Mouse (Mus musculus) urinary bladder, adult 18-20 months (tissue): Measurements from ENCODE around the gene Inip.

ENCODE experiments used
- DNase-seq, 2 experiments: peaks; one replicate each; pipeline ENCODE4 v3.0.0; 2022; ENCODE audit warnings: low spot score in 2 of 2, mixed read lengths in 2 of 2

The Inip gene

DNA sequence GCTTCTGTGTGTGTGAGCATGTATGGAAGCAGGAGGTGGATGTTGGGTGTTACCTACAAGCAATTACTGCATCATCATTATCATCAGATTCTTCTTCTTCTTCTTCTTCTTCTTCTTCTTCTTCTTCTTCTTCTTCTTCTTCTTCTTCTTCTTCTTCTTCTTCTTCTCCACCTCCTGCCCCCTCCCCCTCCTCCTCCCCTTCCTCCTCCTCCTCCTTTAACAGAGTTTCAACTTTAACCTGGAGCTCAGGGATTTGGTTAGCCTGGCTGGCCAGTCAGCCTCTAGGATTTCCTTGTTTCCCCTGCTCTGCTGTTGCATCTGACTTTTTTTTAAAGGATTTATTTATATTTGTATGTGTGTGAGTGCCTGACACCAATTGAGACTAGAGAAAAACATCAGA, at the start of gene Inip:
Gene Inip (minus strand): TSS at position 101 of the 400 bp plus-strand sequence.
- DNase-seq, result no peak

DNA sequence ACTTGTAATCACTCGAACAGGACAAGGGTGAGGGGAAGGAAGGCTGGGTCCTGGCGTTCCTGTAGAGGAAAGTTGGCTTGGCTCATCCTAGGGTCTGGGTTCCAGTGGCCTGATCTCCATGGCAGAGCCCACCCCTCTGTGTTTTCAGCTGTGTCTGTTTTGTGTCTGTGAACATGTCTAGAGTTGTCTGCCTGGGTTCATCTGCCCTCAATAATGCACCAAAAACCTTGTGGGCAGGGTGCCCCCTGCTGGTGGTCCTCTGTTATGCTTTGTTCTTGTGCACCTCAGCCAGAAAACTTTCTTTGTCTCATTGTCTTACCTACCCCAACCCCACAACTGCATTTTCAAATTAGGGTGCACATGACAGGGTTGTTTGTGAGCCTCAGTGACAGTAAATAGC, 48.8 kb upstream of the Inip start:
- DNase-seq, result peak; percentile 50 to 71

DNA sequence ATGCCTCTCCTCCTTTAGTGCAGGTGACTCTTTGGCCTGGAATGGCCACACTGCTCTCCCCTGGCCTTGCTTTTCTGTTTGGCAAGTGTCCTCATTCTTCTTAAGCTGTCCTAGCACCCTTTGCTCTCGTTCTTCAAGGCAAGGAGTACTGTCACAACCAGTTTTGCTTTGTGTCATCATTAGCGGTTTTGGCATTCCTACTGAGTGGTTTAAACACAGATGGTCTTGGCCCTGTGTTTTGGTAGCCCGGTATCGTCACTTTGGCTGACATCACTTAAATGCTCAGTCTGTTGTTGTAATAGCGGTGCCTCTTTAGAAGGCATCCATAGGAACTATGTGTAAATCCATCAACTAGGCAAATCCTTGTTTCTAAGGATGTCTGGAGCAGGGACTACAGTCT, 46.1 kb upstream of the Inip start:
- no peak for DNase-seq

DNA sequence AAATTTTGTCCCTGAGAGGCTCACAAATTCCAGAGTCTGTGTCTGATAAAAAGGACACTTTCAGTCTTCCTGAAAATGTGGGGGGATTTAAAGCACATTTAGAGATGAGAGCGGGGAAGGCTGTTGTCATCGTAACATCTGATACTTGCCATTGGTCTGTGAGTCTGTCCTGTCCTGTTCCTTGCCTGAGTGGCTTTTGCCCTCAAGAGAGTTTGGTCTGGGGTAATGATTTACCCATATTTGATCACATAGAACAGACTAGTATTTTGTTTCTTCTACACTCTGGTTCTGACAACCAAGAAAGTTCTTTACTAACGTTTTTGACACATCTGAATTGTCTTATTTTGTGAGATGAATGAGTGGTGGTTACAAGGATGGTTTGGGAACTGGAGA, 43.9 kb upstream of the Inip start:
- DNase-seq, result no peak

- DNase-seq, result no peak
Measured at GRCm38 (mm10) chr4:59844460-59845244, 43.3 kb upstream of the Inip start.

DNA sequence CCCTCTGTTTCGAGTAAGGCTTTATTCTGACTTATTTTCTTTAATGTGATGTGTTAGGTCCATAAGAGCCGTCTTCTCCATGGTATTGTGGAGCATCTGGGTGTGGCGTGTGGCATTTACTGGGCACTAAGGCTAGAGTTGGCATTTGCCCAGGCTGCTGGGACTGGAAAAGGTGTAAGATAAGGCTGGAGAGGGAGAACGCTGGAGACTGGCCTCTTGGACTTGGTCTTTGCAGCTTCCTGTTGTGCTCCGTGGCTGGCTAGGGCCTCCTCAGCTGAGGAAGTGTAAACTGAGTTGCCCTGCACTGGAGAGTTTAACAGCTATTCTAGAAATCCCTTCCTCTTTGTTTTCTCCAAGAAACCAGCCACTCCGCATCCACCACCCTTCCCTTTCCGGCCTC, 36.3 kb upstream of the Inip start:
- no peak for DNase-seq

DNA sequence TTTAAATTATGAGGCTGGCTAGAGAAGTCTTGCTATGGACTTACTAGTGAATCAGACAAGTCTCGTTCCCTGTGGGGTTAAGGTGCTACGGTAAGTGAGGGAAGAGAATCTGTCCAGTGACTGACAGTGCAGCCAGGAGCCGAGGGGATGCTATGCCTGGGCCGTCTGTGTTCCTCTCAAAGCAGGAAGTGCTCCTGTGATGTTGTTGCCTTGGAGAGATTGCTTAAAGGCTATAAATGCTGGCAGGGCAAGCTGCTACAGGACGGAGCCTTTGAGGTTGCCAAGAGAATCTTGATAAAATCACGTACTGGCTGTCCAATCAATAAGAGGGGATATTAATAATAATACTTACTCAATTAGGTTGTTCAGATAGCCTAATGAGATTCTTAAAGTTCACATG, 31.4 kb upstream of the Inip start:
- peak in 1 of 2 experiments; percentile 25 for DNase-seq

GRCm38 (mm10) chr4:59831038-59831437, 29.6 kb upstream of the Inip start:
- DNase-seq, result no peak

DNA sequence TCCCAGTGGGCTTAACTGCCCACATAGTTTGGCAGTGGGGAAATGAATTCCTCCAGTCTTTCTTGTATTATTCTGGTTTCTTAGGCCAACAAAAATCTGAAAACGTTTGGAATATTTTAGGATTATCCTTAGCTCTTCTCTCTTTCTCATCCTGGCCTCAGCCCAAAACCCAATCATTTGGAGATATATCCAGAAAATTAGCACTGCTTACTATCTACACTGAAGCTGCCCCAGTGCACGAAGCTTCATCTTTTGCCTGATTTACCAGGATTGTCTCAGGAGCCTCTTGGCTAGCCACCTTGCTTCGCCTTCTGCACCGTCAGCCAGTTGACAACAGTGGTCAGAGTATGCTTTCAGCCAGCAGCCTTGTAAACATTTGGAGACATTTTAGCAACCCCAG, 27.7 kb upstream of the Inip start:
- no peak for DNase-seq

DNA sequence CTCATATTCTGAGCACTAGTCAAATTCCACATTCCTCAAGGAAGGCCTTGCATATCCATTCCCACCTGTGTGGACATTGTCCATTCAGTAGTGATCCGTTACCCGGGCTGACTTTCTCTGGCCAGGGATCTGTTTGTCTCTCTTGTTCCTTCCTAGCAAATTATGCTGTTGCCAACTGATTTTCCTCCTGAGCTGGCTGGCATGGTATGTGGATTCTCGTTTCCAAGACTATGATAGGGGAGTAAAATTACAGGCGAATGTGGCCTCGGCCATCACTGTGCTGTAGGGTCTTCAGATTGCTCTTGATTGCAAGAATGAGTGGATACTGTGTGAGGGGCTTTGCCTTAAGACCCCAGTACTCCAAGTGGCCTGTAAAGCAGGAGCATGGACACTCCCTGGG, 25.0 kb upstream of the Inip start:
- DNase-seq, result no peak

DNA sequence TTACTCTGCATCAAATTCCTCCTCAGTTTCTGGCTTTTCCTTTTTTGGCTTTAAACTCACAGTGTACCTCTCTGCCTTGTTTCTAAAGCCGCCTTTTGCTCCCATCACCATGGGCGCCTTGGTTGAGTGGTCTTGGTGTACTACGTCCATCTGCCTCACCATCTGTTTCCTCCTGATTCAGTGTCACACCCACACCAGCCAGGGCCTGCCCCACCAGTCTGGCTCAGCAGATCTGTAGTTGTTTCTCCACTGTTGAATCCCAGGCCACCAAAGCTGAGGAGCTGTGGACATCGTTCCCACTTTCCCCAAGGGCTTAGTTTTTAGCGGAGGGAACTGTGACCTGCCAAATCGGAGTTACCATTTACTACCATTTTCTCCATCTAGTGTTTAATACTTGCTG, 24.2 kb upstream of the Inip start:
- DNase-seq, result no peak

- no peak for DNase-seq
Measured at GRCm38 (mm10) chr4:59824860-59825259, 23.5 kb upstream of the Inip start.

- DNase-seq, result no peak
Measured at GRCm38 (mm10) chr4:59823470-59823869, 22.1 kb upstream of the Inip start.

DNA sequence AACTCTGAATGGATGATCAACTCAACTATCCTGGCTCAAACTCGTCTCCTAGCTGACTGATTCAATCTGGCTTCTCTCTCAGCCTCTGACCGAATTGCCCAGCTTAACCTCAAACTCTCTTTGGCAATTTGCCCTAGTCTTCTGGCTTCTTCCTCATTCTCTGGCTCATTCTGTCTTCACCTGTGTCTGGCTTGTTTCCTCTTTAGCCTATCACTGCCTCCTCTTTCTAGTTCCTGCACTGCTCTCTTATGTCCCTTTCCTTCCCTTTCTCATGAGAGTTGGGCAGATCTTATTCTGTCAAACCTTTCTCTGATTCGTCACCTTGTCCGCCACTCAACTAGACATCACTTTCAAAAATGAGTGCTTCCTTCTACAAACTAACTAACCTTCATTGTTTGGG, 20.7 kb upstream of the Inip start:
- no peak for DNase-seq

- no peak for DNase-seq
Measured at GRCm38 (mm10) chr4:59821516-59821915, 20.1 kb upstream of the Inip start.

DNA sequence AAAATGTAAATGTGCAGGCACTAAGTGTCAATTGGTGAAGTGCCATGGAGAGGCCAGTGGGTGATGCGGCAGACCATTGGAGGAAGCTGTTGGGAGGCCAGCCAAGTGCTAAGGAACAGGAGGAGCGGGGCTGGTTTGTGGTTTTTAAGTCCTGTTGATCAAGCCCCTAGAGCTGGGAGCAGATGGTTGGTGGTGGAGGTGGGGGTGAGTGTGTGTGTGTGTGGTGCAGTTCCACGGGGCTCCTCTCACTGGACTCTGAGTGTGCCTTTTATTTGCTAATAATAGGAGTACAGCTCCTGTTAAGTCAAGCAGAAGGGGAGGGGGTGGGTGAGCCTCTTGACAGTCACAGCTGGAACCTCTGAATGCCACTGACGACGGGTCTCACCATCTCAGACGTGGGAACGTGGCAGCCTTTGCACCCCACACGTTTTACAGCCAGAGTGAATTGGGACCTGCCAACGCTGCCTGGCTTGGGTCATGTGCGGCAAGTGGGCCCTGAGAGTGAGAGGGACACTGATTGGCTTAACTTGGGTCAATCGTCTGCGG, 18.2 kb upstream of the Inip start:
- DNase-seq, result no peak

DNA sequence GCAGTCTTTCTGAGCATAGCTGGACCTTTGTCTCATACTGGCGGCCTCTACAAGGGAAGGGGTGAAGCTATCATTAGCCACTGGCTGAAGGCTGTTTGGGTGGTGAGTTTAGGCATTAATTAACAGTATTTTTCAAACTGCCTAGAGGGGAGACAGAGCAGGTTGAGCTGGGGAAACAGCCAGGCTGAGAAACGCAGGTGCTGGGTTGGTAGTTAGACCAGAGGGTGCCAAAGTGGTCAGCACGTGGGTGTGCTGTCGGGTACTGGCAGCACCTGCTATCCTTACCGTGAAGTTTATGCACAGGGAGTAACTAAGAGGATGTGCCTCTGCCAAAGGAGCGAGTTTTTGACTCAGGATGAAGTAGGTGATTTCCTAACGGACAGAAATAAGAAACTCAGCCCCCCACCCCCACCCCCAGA, 17.7 kb upstream of the Inip start:
- DNase-seq, result no peak

- DNase-seq, result no peak
Measured at GRCm38 (mm10) chr4:59818498-59818897, 17.1 kb upstream of the Inip start.

DNA sequence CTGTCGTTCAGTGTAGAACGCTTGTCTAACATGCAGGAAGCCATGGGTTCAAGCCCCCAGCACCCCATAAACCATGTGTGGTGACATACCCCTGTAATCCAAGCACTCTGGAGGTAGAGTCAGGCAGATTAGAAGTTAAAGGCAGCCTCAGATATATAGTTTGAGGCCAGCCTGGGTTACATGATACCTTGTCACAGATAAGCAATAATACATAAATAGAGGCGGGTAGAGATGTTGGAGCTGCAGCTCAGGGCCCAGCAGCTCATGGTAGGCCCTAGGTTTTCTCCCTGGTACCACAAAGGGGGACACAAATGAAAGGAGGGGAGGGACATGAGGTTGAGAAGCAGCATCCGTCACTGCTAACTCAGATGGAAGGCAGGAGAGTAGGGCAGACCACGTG, 16.4 kb upstream of the Inip start:
- DNase-seq, result no peak

DNA sequence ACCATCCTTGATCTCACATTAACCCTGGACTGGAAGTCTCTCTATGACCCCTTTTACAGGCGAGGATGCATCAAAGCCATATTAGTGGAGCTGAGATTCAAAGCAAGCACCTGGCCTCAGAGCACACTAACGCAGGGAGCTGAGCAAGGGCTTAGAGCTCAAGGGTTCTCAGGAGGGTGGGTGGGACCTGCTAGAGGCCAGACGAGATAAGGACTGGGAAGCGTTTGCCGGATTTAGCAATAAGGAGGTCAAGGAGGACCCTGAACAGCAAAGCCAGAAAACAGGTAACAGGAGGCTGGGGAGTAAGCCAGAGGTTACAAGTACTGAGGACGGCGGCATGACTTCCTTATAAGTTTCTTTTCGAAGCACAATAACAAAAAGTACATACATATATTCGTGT, 15.1 kb upstream of the Inip start:
- peak in 1 of 2 experiments; percentile 15 for DNase-seq

- DNase-seq, result no peak
Measured at GRCm38 (mm10) chr4:59816016-59816415, 14.6 kb upstream of the Inip start.

DNA sequence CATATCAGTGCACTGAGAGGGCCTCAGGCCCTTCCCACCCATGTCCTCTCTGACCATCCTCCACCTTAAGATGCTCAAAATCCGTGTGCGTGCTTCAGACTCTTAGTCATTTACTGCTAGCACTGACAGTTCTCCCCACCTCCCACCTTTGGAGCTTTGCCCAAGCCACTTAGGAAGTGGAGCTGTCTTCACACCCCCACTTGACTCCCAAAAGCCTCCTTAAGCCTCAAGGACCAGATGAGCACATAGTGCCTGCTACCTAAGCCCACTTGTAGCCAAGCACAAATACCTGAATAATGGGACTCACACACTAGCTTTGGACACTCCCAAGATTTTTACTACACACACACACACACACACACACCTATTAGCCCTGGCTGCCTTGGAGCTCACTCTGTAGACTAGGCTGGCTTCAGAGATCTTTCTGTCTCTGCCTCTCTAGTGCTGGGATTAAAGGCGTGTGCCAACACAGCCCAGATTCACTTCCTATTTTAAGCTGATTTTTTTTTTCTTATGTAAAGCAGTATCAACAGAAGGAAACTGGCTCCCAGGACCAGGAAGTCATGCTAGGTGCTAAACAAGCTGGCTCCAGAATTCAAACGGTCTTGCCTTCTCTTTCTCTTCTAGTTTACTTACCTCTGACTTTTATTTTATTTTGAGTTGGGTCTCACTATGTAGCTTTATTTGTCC, 13.9 kb upstream of the Inip start:
- no peak for DNase-seq

- DNase-seq, result no peak
Measured at GRCm38 (mm10) chr4:59814094-59814493, 12.7 kb upstream of the Inip start.
